Mouse (Mus musculus): Measurements from ENCODE around the gene Ficd. TPM values are rescaled to one million over a fixed set of nuclear protein-coding genes. Genes with fewer than 3 reads are reported as not detected.

The Ficd gene
- polyA plus RNA-seq, 1 experiment: 4.7 TPM

DNA sequence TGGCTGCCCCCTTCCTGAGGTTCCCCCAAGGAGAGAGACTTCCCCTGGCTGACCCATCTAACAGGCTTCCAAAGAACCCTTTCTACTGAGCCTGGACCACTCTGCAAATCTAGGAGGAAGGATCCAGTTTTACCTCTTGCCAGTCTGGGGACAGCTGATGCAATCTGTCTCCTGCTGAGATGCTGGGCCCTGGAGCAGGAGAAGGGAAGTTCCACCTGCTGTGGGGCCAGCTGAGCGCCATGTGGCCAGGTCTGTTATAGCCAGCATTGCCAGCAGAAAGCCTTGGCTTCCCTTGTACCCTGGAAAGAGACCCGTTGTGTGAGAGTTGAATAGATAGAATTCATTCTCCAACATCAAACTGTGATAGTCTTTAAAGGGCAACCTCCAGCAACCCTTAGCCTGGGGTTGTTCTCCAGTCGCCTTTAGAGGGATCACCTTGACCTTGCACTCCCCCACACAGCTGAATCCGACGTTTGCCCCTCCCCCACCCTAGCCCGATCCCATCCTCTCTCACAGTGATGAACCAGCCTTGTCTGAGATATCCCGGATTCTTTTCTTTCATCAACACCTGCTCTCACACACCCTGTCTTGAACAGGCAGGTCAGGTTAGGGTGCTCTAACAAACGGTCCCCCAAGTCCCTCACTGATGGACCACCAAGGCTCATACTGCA is 11.9 kb upstream of the Ficd start:
- H3K4me1 ChIP-seq (ENCODE audit: control insufficient read depth, insufficient read depth, insufficient read length, low read length): no peaks in the 10 kb centered on the region
- H3K27ac ChIP-seq (ENCODE audit: insufficient read depth, low read depth, low read length): no peak overlapping the region
- H3K4me3 ChIP-seq (ENCODE audit: low read depth, low read length): no peak overlapping the region
- H3K27me3 ChIP-seq (ENCODE audit: control insufficient read depth, insufficient read depth, low read length): peaks cover 3% of the 10 kb centered on the region; the same call in 1 of the 2 replicates
- H3K36me3 ChIP-seq (ENCODE audit: control insufficient read depth, insufficient read depth, low read length): no peaks in the 10 kb centered on the region
- 36% methylated on average over 8 of the region's 8 CpGs for WGBS
- no peak for TF ChIP-seq CTCF (IDR thresholded peaks at IDR 0.05; ENCODE audit: extremely low read depth, insufficient read length, insufficient replicate concordance, low read depth, low read length)
- no peak for TF ChIP-seq POLR2A (IDR thresholded peaks at IDR 0.05; ENCODE audit: low read depth, low read length)

- TF ChIP-seq POLR2A (IDR thresholded peaks at IDR 0.05; ENCODE audit: low read depth, low read length): no peak
- TF ChIP-seq CTCF (IDR thresholded peaks at IDR 0.05; ENCODE audit: extremely low read depth, insufficient read length, insufficient replicate concordance, low read depth, low read length): peak; percentile 88
- Histone ChIP-seq H3K27ac (ENCODE audit: insufficient read depth, low read depth, low read length) (no peak within 1 kb of the TSS), H3K4me1 (ENCODE audit: control insufficient read depth, insufficient read depth, insufficient read length, low read length) (no peaks in the 10 kb centered on the region), H3K27me3 (ENCODE audit: control insufficient read depth, insufficient read depth, low read length) (peaks cover 3% of the 10 kb centered on the region; the same call in 1 of the 2 replicates), H3K4me3 (ENCODE audit: low read depth, low read length) (no peak within 1 kb of the TSS), H3K36me3 (ENCODE audit: control insufficient read depth, insufficient read depth, low read length) (no peaks in the 10 kb centered on the region)
- 5% methylated on average over 15 of the region's 15 CpGs for WGBS
Observed at GRCm38 (mm10) chr5:113724446-113724845, 11.2 kb upstream of the Ficd start, which contains the start of gene 1700069L16Rik. Gene 1700069L16Rik (minus strand): TSS chr5:113724772.

- TF ChIP-seq CTCF (IDR thresholded peaks at IDR 0.05; ENCODE audit: extremely low read depth, insufficient read length, insufficient replicate concordance, low read depth, low read length): no peak
- TF ChIP-seq POLR2A (IDR thresholded peaks at IDR 0.05; ENCODE audit: low read depth, low read length): no peak
- no peaks in the 10 kb centered on the region for H3K4me1 ChIP-seq (ENCODE audit: control insufficient read depth, insufficient read depth, insufficient read length, low read length)
- peaks cover 3% of the 10 kb centered on the region; the same call in 1 of the 2 replicates for H3K27me3 ChIP-seq (ENCODE audit: control insufficient read depth, insufficient read depth, low read length)
- H3K36me3 ChIP-seq (ENCODE audit: control insufficient read depth, insufficient read depth, low read length): no peaks in the 10 kb centered on the region
- WGBS: 66% methylated on average over 12 of the region's 12 CpGs
- no peak overlapping the region for H3K4me3 ChIP-seq (ENCODE audit: low read depth, low read length)
- H3K27ac ChIP-seq (ENCODE audit: insufficient read depth, low read depth, low read length): no peak overlapping the region
Observed at GRCm38 (mm10) chr5:113725417-113725816, 10.2 kb upstream of the Ficd start.

DNA sequence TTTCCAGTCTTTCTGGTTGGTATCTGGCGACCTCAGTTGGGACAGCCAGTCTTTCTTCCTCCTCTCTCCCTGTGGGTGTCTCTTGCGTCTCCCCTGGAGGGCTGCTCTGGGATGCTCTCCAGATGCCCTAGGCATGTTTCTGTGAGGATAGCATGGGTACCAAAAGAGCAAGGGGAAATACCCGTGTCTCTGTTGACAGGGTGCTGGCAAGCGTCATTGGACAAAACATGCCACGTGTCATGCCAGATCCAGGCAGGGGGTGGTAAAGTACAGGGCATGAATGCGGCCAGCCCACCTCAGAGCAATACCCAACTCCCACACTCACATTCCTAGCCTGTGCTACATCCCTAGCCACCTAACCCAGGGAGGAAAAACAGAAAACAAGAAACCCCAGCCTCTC is 9.0 kb upstream of the Ficd start:
- WGBS: 67% methylated on average over 6 of the region's 6 CpGs
- TF ChIP-seq CTCF (IDR thresholded peaks at IDR 0.05; ENCODE audit: extremely low read depth, insufficient read length, insufficient replicate concordance, low read depth, low read length) (no peak), POLR2A (IDR thresholded peaks at IDR 0.05; ENCODE audit: low read depth, low read length) (no peak)
- no peaks in the 10 kb centered on the region for H3K4me1 ChIP-seq (ENCODE audit: control insufficient read depth, insufficient read depth, insufficient read length, low read length)

GRCm38 (mm10) chr5:113727238-113727637 is 8.4 kb upstream of the Ficd start:
- Histone ChIP-seq H3K4me3 (ENCODE audit: low read depth, low read length) (no peak overlapping the region), H3K4me1 (ENCODE audit: control insufficient read depth, insufficient read depth, insufficient read length, low read length) (no peaks in the 10 kb centered on the region), H3K36me3 (ENCODE audit: control insufficient read depth, insufficient read depth, low read length) (no peaks in the 10 kb centered on the region), H3K27ac (ENCODE audit: insufficient read depth, low read depth, low read length) (no peak overlapping the region), H3K27me3 (ENCODE audit: control insufficient read depth, insufficient read depth, low read length) (peaks cover 3% of the 10 kb centered on the region; the same call in 1 of the 2 replicates)
- TF ChIP-seq POLR2A (IDR thresholded peaks at IDR 0.05; ENCODE audit: low read depth, low read length) (no peak), CTCF (IDR thresholded peaks at IDR 0.05; ENCODE audit: extremely low read depth, insufficient read length, insufficient replicate concordance, low read depth, low read length) (no peak)
- WGBS: 55% methylated on average over 12 of the region's 12 CpGs

More for the DNA sequence above, 9.0 kb upstream of the Ficd start:
- Histone ChIP-seq H3K27ac (ENCODE audit: insufficient read depth, low read depth, low read length) (no peak overlapping the region), H3K36me3 (ENCODE audit: control insufficient read depth, insufficient read depth, low read length) (no peaks in the 10 kb centered on the region), H3K4me3 (ENCODE audit: low read depth, low read length) (no peak overlapping the region), H3K27me3 (ENCODE audit: control insufficient read depth, insufficient read depth, low read length) (peaks cover 3% of the 10 kb centered on the region; the same call in 1 of the 2 replicates)

DNA sequence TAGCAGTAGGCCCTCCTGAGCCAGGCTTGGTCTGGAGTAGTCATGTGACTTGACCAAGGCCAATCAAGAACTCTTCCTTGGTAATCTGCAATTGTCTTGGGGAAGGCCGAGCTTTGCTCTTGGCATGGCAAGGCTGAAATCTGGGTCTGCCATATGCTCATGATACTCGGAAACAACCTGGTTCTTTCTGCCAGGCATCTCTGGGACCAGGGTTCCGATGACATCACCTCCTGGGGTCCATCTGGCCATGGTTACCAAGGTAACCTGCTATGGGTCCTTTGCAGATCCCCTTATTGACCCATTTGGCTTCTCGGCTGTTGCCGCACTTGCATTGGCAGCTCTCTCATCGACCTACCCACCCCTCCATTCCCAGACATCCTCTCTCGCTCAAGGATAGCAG is 7.6 kb upstream of the Ficd start:
- no peak for TF ChIP-seq CTCF (IDR thresholded peaks at IDR 0.05; ENCODE audit: extremely low read depth, insufficient read length, insufficient replicate concordance, low read depth, low read length)
- no peak for TF ChIP-seq POLR2A (IDR thresholded peaks at IDR 0.05; ENCODE audit: low read depth, low read length)
- Histone ChIP-seq H3K36me3 (ENCODE audit: control insufficient read depth, insufficient read depth, low read length) (no peaks in the 10 kb centered on the region), H3K4me1 (ENCODE audit: control insufficient read depth, insufficient read depth, insufficient read length, low read length) (no peaks in the 10 kb centered on the region), H3K27ac (ENCODE audit: insufficient read depth, low read depth, low read length) (no peak overlapping the region), H3K4me3 (ENCODE audit: low read depth, low read length) (no peak overlapping the region), H3K27me3 (ENCODE audit: control insufficient read depth, insufficient read depth, low read length) (peaks cover 3% of the 10 kb centered on the region; the same call in 1 of the 2 replicates)
- 83% methylated on average over 7 of the region's 7 CpGs for WGBS

- no peaks in the 10 kb centered on the region for H3K4me1 ChIP-seq (ENCODE audit: control insufficient read depth, insufficient read depth, insufficient read length, low read length)
- no peaks in the 10 kb centered on the region for H3K27me3 ChIP-seq (ENCODE audit: control insufficient read depth, insufficient read depth, low read length)
- H3K36me3 ChIP-seq (ENCODE audit: control insufficient read depth, insufficient read depth, low read length): no peaks in the 10 kb centered on the region
- TF ChIP-seq POLR2A (IDR thresholded peaks at IDR 0.05; ENCODE audit: low read depth, low read length) (no peak), CTCF (IDR thresholded peaks at IDR 0.05; ENCODE audit: extremely low read depth, insufficient read length, insufficient replicate concordance, low read depth, low read length) (no peak)
- H3K4me3 ChIP-seq (ENCODE audit: low read depth, low read length): no peak overlapping the region
- no peak overlapping the region for H3K27ac ChIP-seq (ENCODE audit: insufficient read depth, low read depth, low read length)
- WGBS: 80% methylated on average over 7 of the region's 7 CpGs
Observed at GRCm38 (mm10) chr5:113728691-113729090, 6.9 kb upstream of the Ficd start.

Data from small intestine, adult 2 months (tissue).